Mouse (Mus musculus): ENCODE measurements around the gene Lrrc4.

- TF ChIP-seq CTCF (conservative IDR thresholded peaks at IDR 0.05; ENCODE audit: low read length) (no peak), POU5F1 (IDR thresholded peaks at IDR 0.05; ENCODE audit: borderline replicate concordance, low read length) (no peak)
Measured at GRCm38 (mm10) chr6:28880909-28881308, 49.4 kb upstream of the Lrrc4 start.
